Mouse (Mus musculus): Measurements from ENCODE around the gene Plcb1.
"Not testable (repeated sequence)": the region's sequence is repeated elsewhere in the genome, so short reads cannot be mapped to it uniquely, and the experiment has no call there.

The Plcb1 gene

DNA sequence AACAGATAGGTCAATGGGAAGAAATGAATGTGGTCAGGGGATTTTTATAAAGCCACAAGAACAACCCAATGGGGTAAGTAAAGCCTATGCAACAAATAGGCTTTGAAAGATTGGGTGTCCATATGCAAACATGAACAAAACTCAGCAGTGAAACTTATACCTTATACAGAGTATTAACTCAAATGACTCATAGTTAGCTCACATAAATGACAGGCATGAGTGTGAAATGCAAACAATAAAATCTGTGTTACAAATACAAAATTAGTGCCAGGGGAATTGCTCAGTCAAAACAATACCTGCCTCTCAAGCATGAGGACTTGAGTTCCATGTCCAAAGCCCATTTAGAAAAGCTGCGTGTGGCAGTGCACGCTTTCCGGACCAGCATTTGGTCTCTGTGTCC lies 182.5 kb downstream of the Plcb1 start:
- no peak for DNase-seq (ENCODE audit: low spot score)

- DNase-seq (ENCODE audit: low spot score): no peak
Measured at GRCm38 (mm10) chr2:134972376-134972775, 186.5 kb downstream of the Plcb1 start.

- DNase-seq (ENCODE audit: low spot score): no peak
Measured at GRCm38 (mm10) chr2:134974711-134975110, 188.8 kb downstream of the Plcb1 start.

GRCm38 (mm10) chr2:134976796-134977330 lies 191.0 kb downstream of the Plcb1 start:
- DNase-seq (ENCODE audit: low spot score): no peak

- DNase-seq (ENCODE audit: low spot score): no peak
Measured at GRCm38 (mm10) chr2:134977641-134978040, 191.8 kb downstream of the Plcb1 start.

GRCm38 (mm10) chr2:134981394-134981793 lies 195.5 kb downstream of the Plcb1 start:
- no peak for DNase-seq (ENCODE audit: low spot score)

- DNase-seq (ENCODE audit: low spot score): no peak
Measured at GRCm38 (mm10) chr2:134984884-134985283, 199.0 kb downstream of the Plcb1 start.

DNA sequence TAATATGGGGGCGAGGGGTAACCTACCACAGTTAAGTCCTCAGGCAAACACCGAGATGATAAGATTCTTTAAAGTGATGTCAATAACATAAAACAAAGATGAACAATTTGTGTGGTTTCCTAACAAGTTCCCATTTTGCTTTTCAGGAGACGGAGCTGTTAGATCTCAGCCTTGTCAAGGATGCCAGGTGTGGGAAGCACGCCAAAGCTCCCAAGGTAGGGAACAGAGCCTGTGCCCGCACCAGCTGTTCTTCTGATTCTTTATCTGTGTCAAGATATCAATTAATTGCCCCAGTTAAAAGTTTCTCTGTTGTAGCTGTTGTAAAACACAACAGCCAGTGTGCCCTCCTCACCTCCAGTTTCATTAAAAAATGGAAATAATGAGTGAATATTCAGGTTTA lies 202.1 kb downstream of the Plcb1 start:
- DNase-seq (ENCODE audit: low spot score): no peak

DNA sequence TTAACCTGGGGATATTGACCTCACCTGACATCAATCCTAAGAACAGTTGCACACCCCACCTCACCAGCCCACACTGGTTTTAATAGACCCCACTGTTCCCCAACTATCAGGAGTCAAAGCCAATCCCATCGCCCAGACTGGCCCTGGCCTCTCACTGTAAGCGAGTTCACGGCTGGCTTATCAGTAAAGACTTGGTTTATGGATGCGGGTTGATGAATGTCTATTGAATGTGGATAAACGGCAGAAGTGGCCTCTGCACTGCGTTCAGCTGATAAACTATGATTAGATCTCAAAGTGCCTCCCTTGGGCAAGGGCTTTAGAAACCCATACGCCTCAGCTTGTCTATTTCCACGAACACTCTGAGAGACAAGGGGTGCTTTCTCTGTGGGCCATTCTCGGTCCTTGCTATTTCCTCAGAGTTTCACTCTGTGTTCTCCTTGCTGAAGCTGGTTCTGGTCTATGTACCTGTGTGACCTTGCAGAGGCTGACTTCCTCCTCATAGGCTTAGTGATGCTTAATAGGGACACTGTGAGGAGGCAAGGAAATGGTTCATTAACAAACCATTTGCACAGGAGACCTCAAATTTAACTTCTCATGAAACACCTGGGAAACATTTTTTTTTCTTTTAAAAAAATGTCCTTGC lies 203.9 kb downstream of the Plcb1 start:
- DNase-seq (ENCODE audit: low spot score): no peak

- DNase-seq (ENCODE audit: low spot score): no peak
Measured at GRCm38 (mm10) chr2:135007134-135007533, 221.3 kb downstream of the Plcb1 start.

DNA sequence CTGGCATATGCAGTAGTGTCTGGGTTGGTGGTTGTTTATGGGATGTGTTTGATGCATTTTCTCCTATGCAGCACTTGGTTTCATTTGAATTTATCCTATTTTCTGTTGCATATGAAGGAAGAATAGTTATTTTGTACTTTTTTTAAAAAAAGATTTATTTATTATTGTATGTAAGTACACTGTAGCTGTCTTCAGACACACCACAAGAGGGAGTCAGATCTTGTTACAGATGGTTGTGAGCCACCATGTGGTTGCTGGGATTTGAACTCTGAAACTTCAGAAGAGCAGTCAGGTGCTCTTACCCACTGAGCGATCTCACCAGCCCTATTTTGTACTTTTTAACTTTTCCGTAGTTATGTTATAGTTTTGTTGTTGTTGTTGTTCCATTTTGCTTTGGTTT lies 222.0 kb downstream of the Plcb1 start:
- DNase-seq (ENCODE audit: low spot score): not testable (repeated sequence)

DNA sequence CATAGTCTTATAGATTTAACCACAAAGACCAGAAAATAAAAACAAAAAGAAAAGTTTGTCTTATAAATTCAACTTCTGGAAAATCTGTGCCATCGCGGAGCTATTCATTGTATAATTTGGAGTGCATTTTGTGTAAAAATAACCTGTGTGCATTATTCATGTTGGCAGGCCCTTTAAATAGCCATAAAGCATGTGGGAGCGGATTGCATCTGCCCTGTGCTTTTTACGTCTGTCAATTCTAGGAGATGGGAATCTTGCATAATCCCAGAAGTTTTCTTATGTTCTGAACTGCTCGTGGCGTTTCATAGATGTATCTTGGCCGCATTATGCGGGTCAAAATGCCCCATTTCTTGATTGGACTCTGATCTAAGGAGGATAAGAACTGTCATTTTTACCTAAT lies 224.5 kb downstream of the Plcb1 start:
- no peak for DNase-seq (ENCODE audit: low spot score)

DNA sequence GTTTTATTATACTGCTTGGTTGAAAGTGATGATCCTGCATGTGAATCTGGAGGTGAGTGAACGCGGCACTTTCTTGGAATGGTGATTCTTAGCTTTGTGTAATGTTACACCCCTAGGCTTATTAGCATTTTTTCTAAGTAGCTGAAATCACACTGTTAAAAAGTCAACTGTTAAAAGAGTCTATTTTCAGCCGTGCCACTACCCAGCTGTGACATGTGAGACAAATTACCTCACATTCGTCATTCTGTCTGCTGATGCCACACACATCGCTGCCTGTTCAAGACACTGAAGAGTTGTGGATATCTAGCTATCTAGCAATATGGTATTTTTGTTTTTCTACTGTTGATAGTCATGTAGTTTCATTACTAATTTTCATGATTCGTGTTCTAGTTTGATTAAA lies 229.6 kb downstream of the Plcb1 start:
- no peak for DNase-seq (ENCODE audit: low spot score)

- DNase-seq (ENCODE audit: low spot score): no peak
Measured at GRCm38 (mm10) chr2:135018275-135018674, 232.4 kb downstream of the Plcb1 start.

- no peak for DNase-seq (ENCODE audit: low spot score)
Measured at GRCm38 (mm10) chr2:135018708-135019107, 232.8 kb downstream of the Plcb1 start.

GRCm38 (mm10) chr2:135019588-135019987 lies 233.7 kb downstream of the Plcb1 start:
- DNase-seq (ENCODE audit: low spot score): no peak

DNA sequence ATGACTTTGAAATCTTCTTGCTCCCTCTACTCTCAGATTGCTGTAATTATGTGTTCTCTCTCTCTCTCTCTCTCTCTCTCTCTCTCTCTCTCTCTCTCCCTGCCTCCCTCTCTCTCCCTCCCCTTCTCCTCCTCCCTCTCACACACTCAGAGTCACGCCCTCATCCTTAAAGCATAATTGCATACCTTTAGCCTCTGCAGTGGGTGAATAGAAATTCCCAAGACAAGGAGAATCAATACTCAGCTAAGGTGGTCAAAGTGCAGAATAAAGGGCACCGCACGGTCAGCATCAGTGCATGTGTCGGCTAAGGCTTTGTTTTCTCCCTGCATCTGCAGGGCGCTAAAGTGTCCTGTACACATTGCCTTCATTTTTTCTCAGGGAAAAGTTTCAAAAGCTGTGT lies 243.4 kb downstream of the Plcb1 start:
- no peak for DNase-seq (ENCODE audit: low spot score)

DNA sequence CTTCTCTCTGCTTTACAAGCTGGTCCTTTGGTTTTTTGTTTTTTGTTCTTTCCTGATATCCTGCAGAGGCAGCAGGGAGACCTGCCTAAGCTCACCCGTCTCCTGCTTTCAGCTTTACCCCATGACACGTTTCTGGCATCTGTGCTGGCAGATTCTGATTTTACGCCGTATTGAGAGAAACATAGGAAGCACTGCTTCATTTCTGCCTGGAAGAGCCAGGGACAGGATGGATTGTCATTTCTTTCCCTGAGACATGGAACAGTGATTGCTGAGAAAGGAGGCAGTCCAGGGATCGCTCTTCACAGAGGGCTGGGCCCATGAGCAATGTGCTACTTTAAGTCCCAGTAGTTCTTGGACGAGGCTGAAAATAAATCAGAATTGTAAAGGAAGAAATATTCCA lies 243.8 kb downstream of the Plcb1 start:
- DNase-seq (ENCODE audit: low spot score): no peak

DNA sequence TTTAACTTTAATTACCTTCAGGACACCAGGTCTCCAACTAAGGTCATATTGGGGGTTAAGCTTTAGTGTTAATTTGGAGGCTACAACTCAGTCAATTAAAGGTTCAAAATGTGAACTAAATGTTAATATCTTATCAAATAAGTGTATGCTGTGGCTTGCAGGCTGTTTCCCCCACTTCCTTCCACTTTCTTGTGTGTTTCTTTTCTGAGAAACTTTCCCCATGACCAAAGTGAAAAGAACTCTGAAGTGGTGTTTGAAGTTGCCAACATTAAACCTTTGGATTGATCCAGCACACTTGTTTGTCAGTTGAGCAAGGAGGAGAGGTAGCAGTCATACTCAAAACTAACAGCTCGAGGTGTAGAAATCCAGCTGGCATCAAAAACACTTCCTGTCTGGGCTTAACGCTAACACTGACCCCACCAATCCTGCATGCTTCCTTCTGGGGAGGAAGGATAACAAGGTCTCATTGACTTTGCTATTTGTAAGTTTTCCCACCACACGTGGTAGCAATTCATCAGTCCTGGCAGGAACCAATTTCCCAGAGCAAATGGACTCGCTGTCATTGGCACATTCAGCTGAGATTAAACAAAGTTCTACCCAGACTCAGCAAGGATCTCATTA lies 249.9 kb downstream of the Plcb1 start:
- DNase-seq (ENCODE audit: low spot score): no peak

DNA sequence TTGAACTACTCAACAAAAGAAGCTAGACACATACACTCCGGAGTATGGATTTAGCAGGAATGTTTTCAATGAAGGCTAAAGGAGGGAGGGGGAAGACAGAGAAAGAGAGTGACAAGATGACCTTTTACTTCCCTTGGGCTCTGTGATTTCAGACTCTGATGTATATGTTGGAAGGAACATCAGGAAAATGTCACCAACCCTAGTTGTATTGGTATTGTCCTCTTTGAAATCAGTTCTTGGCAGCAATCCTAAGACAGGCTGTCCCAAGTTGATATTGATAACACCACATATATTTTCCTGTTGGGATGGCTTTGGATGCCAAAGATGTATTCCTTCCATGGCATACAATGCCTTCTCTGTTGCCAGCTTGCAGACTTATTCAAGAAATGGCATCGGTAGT lies 262.9 kb downstream of the Plcb1 start:
- no peak for DNase-seq (ENCODE audit: low spot score)

- no peak for DNase-seq (ENCODE audit: low spot score)
Measured at GRCm38 (mm10) chr2:135049283-135049682, 263.4 kb downstream of the Plcb1 start.

DNA sequence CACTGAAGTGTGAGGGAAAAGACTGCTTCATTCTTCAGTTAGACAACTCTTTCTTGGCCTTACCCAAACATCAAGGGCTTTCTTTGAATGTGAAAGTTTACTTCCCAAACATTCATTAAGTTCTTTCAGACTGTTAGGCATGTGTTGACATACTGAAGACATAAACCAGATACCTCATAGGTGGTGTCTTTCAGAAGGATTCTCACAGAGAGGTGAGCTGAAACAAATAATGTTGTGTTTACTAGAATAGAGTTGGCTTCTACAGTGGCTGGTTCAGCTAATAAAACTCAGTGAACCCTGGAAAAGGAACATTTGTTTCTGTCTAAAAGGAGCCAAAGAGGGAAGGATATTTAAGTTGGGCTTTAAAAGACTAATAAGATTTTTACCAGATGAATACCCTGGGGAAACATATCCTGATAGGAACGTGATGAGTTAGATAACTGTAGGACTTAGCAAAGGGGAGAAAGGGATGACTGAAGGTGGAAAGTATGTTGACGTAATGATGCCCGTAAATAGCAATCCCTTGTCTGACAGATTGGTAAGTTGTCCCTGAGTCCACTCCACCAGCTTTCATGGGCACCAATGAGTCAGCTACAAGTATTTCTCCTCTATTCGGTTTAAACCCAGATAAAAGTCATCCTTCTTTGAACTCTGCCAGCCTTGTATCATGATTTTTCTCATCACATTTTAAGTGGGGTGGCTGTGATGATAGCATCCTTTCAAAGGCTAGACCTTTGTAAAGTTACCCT lies 265.8 kb downstream of the Plcb1 start:
- no peak for DNase-seq (ENCODE audit: low spot score)

- no peak for DNase-seq (ENCODE audit: low spot score)
Measured at GRCm38 (mm10) chr2:135053391-135053790, 267.5 kb downstream of the Plcb1 start.

All from ovary, adult 18-20 months (tissue).